Mouse (Mus musculus) stomach, embryonic 16.5 days (tissue): ENCODE measurements around the gene Ccdc32. TPM values are rescaled to one million over a fixed set of nuclear protein-coding genes. Genes with fewer than 3 reads are reported as not detected.
"Not testable (repeated sequence)": the region's sequence is repeated elsewhere in the genome, so short reads cannot be mapped to it uniquely, and the experiment has no call there.

ENCODE experiments used
- ATAC-seq: fragments of 200-750 bp; cut with Nextera tagmentation; 2 replicates; pipeline ENCODE4 v1.8.0; 2017; ENCODE audit warnings: moderate number of reproducible peaks, moderate TSS enrichment; ENCODE audit not compliant: insufficient read depth, low FRiP score
- H3K27ac ChIP-seq: fragments of 300-500 bp; sonication (generic); 2 replicates; pipeline ENCODE4 v1.5.1; 2014; ENCODE audit warnings: low read length
- H3K27me3 ChIP-seq: fragments of 300-500 bp; sonication (generic); 2 replicates; pipeline ENCODE4 v1.6.1; 2014; ENCODE audit warnings: low read length, control low read depth, mixed read lengths; ENCODE audit not compliant: control insufficient read depth, insufficient read depth
- H3K36me3 ChIP-seq: fragments of 300-500 bp; sonication (generic); 2 replicates; pipeline ENCODE4 v1.6.1; 2014; ENCODE audit warnings: low read length; ENCODE audit not compliant: control insufficient read depth, insufficient read depth
- H3K4me1 ChIP-seq: fragments of 300-500 bp; sonication (generic); 2 replicates; pipeline ENCODE4 v1.6.1; 2014; ENCODE audit warnings: low read length, control low read depth, mixed read lengths; ENCODE audit not compliant: control insufficient read depth, insufficient read depth
- H3K4me2 ChIP-seq: fragments of 300-500 bp; sonication (generic); 2 replicates; pipeline ENCODE4 v1.6.1; 2014; ENCODE audit warnings: low read depth, low read length, mixed read lengths
- H3K4me3 ChIP-seq: fragments of 300-500 bp; sonication (generic); replicated peaks from 2 replicates; pipeline ENCODE4 v1.5.1; 2014; ENCODE audit warnings: mild to moderate bottlenecking, low read length
- H3K9ac ChIP-seq: fragments of 300-500 bp; sonication (generic); 2 replicates; pipeline ENCODE4 v1.6.1; 2014; ENCODE audit warnings: low read length
- H3K9me3 ChIP-seq: fragments of 300-500 bp; sonication (generic); replicated peaks from 2 replicates; pipeline ENCODE4 v1.6.1; 2016; ENCODE audit warnings: low read length, control low read depth; ENCODE audit not compliant: control insufficient read depth
- WGBS: fragments of 180-500 bp; shearing (Covaris S2); extraction: QIAGEN DNeasy Blood & Tissue Kit; methylation state at CpG from one replicate; pipeline ENCODE4 v1.1.7; 2014; 5-methylcytosine and 5-hydroxymethylcytosine counted together
- polyA plus RNA-seq: library from polyadenylated mRNA; unstranded; fragments of >200 nt; fragmentation: Nextera tagmentation; extraction: Ambion mirVana; gene quantifications from 2 replicates; pipeline ENCODE4 v1.2.1, GENCODE M21; 2015

The Ccdc32 gene
- polyA plus RNA-seq, 1 experiment from 2014 or later, result 24.0 TPM

DNA sequence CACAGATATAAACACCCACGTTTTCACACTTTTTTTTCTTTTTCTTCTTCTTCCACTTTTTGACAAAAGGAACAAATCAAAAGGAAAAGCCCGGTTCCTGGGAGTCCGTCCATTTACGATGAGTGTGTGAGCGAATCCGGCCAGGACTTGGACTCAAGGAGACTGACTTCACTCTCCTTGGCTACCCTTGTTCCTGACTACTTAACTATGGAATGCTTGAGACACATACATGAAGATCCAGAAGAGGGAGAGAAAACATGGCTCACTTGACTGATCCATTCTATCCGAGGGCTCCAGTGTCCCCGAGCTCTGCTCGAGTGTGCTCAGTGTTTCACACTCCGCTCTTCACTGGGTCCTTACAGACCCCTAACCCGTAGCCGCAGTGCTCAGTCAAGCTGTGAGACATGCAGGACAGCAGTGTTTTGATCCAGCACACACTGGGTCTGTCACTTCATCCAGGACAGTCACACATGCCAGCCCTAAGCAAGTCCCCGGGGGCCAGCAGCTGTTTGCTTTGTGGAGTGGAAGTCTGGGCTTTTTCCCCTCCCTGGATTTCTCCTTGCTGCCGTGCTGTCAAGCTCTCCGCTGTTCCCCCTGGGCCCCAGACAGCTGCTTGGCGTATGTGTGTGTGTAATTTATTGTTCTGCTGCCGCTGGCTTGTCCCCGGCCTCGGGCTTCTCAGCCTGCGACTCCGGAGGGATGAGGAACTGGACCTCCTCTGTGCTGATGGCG lies 10.6 kb downstream of the Ccdc32 start:
- H3K27me3 ChIP-seq, result no peaks in the 10 kb centered on the region
- WGBS, result 35% methylated on average over 22 of the region's 22 CpGs
- H3K4me1 ChIP-seq, result peaks cover 8% of the 10 kb centered on the region
- peak overlapping the region; percentile 89 for H3K27ac ChIP-seq
- no peaks in the 10 kb centered on the region for H3K9me3 ChIP-seq
- peak overlapping the region; percentile 16; the same call in 1 of the 2 replicates for H3K9ac ChIP-seq
- peak overlapping the region; percentile 33 for H3K4me2 ChIP-seq
- H3K4me3 ChIP-seq, result no peak overlapping the region
- ATAC-seq, result peak; percentile 81
- peaks cover 18% of the 10 kb centered on the region for H3K36me3 ChIP-seq

- Histone ChIP-seq H3K4me1 (peaks cover 8% of the 10 kb centered on the region), H3K4me3 (no peak overlapping the region), H3K9ac (no peak overlapping the region), H3K27ac (0 out of 2 replicates have a peak overlapping the region, but pooled peaks have one; percentile 15), H3K4me2 (no peak overlapping the region), H3K27me3 (no peaks in the 10 kb centered on the region), H3K36me3 (peaks cover 18% of the 10 kb centered on the region), H3K9me3 (no peaks in the 10 kb centered on the region)
- WGBS, result 89% methylated on average over 3 of the region's 3 CpGs
- no peak for ATAC-seq
These were observed 11.5 kb downstream of the Ccdc32 start for GRCm38 (mm10) chr2:119017647-119018046.

GRCm38 (mm10) chr2:119016312-119016711 lies 12.9 kb downstream of the Ccdc32 start:
- H3K27me3 ChIP-seq, H3K4me1 ChIP-seq, H3K4me3 ChIP-seq, H3K4me2 ChIP-seq, H3K27ac ChIP-seq, H3K36me3 ChIP-seq, H3K9me3 ChIP-seq, ATAC-seq, H3K9ac ChIP-seq: not testable (repeated sequence)
- 72% methylated on average over 4 of the region's 4 CpGs for WGBS

- Histone ChIP-seq H3K27me3 (no peaks in the 10 kb centered on the region), H3K4me3 (no peak overlapping the region), H3K9ac (no peak overlapping the region), H3K4me2 (no peak overlapping the region), H3K9me3 (no peaks in the 10 kb centered on the region), H3K4me1 (peaks cover 8% of the 10 kb centered on the region), H3K27ac (no peak overlapping the region), H3K36me3 (peaks cover 6% of the 10 kb centered on the region)
- WGBS, result 65% methylated on average over 12 of the region's 12 CpGs
- ATAC-seq, result no peak
These were observed 13.5 kb downstream of the Ccdc32 start for GRCm38 (mm10) chr2:119015604-119016180.

- H3K36me3 ChIP-seq, result peaks cover 6% of the 10 kb centered on the region
- peaks cover 8% of the 10 kb centered on the region for H3K4me1 ChIP-seq
- WGBS, result 73% methylated on average over 7 of the region's 7 CpGs
- H3K9me3 ChIP-seq, result no peaks in the 10 kb centered on the region
- no peaks in the 10 kb centered on the region for H3K27me3 ChIP-seq
- no peak overlapping the region for H3K4me3 ChIP-seq
- no peak overlapping the region for H3K4me2 ChIP-seq
- no peak overlapping the region for H3K27ac ChIP-seq
- H3K9ac ChIP-seq, result no peak overlapping the region
- no peak for ATAC-seq
These were observed 14.2 kb downstream of the Ccdc32 start for GRCm38 (mm10) chr2:119014989-119015388.

DNA sequence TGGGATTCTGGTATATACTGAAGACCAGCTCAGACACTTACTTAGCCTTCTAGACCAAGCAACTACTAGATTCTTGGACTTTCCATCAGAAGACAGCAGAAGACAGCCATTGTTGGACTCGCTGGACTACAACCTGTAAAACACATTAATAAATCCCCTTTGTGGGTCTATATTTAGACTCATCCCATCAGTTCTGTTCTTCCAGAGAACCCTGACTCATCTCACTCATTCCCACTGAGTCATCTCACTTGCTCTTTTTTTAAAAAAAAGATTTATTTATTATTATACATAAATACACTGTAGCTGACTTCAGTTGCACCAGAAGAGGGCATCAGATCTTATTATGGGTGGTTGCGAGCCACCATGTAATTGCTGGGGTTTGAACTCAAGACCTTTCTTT lies 19.8 kb downstream of the Ccdc32 start:
- no peaks in the 10 kb centered on the region for H3K4me1 ChIP-seq
- no peaks in the 10 kb centered on the region for H3K9me3 ChIP-seq
- no peak for ATAC-seq
- H3K4me2 ChIP-seq, result no peak overlapping the region
- no peaks in the 10 kb centered on the region for H3K36me3 ChIP-seq
- 91% methylated on average over 2 of the region's 2 CpGs for WGBS
- no peak overlapping the region for H3K9ac ChIP-seq
- H3K27me3 ChIP-seq, result no peaks in the 10 kb centered on the region
- H3K4me3 ChIP-seq, result no peak overlapping the region
- no peak overlapping the region for H3K27ac ChIP-seq

DNA sequence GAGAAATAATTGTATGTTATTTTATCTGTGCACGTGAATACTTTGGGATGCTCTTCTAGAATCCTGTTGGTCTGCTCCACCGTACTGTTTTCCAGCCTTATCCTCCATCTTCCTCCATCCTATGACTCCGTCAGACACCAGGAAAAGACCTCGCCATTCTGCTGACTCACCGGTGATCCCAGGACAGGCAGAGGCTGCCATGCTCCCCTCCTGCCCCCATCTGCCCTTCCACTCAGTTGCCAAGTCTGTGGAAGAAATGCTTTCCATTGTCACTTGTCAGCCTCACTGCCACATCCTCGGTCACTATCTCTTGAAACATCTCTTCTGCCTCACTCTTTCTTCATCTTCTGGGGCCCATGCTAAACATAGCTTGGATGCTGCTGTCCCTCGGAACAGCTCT lies 22.3 kb downstream of the Ccdc32 start:
- H3K4me3 ChIP-seq, result no peak overlapping the region
- H3K9ac ChIP-seq, result no peak overlapping the region
- H3K4me2 ChIP-seq, result no peak overlapping the region
- H3K4me1 ChIP-seq, result no peaks in the 10 kb centered on the region
- H3K27me3 ChIP-seq, result no peaks in the 10 kb centered on the region
- 78% methylated on average over 7 of the region's 7 CpGs for WGBS
- ATAC-seq, result no peak
- H3K36me3 ChIP-seq, result no peaks in the 10 kb centered on the region
- H3K9me3 ChIP-seq, result no peaks in the 10 kb centered on the region
- no peak overlapping the region for H3K27ac ChIP-seq

DNA sequence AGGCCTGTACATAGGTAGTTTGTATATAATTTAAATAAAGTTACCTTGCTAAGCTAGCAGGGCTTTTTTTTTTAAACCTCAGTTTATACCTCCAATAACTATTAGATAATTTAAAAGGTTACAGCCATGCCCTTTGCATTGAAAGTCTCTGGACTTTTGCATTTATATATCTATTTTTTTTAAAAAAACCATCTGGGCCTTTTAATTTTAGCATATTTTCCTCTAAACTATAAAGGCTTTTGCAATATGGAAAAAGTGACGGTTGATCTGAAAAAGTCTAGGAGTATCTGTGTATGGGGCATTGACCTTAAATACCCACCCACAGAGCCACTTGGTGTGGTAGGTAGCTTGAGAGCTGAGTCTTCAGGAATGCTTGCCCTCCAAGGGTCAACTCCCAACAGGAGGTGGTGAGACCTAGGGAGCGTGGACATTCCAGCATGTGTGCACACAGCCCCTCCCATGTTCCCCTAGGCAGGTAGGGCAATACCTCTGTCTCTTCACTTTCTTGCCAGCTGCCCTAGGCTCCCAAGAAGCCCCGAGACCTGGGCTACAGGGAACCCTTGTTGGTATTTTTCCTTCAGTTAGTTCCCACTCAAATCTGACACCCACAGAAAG lies 30.1 kb downstream of the Ccdc32 start:
- no peak overlapping the region for H3K4me3 ChIP-seq
- no peak overlapping the region for H3K9ac ChIP-seq
- H3K27ac ChIP-seq, result no peak overlapping the region
- peaks cover 3% of the 10 kb centered on the region; the same call in 1 of the 2 replicates for H3K4me1 ChIP-seq
- ATAC-seq, result no peak
- no peaks in the 10 kb centered on the region for H3K9me3 ChIP-seq
- no peaks in the 10 kb centered on the region for H3K27me3 ChIP-seq
- H3K4me2 ChIP-seq, result no peak overlapping the region
- H3K36me3 ChIP-seq, result no peaks in the 10 kb centered on the region
- 63% methylated on average over 3 of the region's 3 CpGs for WGBS

DNA sequence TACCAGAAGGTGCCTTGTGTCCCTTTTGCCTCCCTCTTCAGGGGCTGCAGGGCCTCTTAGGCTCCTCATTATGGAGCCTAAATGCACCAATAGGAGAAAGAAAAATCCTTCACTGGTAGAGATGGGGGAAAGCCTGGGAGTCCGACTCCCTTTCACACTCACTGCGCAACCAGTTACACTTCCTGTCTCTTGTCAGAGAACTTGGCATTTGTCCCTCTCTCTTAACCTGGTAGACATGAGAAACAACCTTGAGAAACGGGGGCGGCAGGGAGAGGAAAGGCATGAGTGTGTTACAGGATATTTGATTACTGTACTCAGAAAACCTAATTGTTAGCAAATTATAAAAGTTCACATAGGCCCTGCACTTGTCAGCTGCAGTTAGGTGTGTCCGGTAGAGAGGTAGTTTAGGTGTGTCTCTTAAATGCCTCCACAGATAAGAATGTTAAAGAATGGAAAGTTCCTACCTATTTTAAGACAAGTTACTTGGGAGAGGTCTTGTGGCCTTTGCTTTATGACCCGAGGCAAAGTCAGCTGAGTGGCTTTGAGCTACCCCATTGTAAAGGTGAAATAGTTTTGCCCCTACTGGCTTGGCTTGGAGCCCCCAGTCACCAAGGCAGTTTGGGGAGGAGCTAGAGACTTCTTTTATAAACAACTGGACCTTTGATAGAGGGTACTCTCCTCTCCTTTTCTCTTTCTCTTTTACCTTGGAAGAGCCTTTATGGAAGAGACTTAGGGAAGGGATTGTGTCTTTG lies 30.9 kb downstream of the Ccdc32 start:
- ATAC-seq, result no peak
- peaks cover 3% of the 10 kb centered on the region; the same call in 1 of the 2 replicates for H3K4me1 ChIP-seq
- WGBS, result 53% methylated on average over 6 of the region's 6 CpGs
- H3K27ac ChIP-seq, result no peak overlapping the region
- H3K9ac ChIP-seq, result no peak overlapping the region
- no peak overlapping the region for H3K4me2 ChIP-seq
- no peaks in the 10 kb centered on the region for H3K36me3 ChIP-seq
- H3K9me3 ChIP-seq, result no peaks in the 10 kb centered on the region
- H3K4me3 ChIP-seq, result no peak overlapping the region
- no peaks in the 10 kb centered on the region for H3K27me3 ChIP-seq
